Mouse (Mus musculus) testis, adult 2 months (tissue): ENCODE measurements around the gene Tcl1b5. TPM values are rescaled to one million over a fixed set of nuclear protein-coding genes. Genes with fewer than 3 reads are reported as not detected.
"Not testable (repeated sequence)": the region's sequence is repeated elsewhere in the genome, so short reads cannot be mapped to it uniquely, and the experiment has no call there.

ENCODE experiments used
- H3K27ac ChIP-seq: fragments of 200-500 bp; 2 replicates; pipeline ENCODE4 v1.5.1; 2012; ENCODE audit warnings: low read depth, low read length; ENCODE audit not compliant: control insufficient read depth, insufficient read depth
- H3K27me3 ChIP-seq: fragments of 200-500 bp; 2 replicates; pipeline ENCODE4 v1.6.1; 2012; ENCODE audit warnings: mild to moderate bottlenecking, low read length, moderate library complexity; ENCODE audit not compliant: control insufficient read depth, insufficient read depth
- H3K36me3 ChIP-seq: fragments of 200-500 bp; 2 replicates; pipeline ENCODE4 v1.6.1; 2012; ENCODE audit warnings: mild to moderate bottlenecking, low read length; ENCODE audit not compliant: control insufficient read depth, insufficient read depth
- H3K4me1 ChIP-seq: fragments of 200-500 bp; 2 replicates; pipeline ENCODE4 v1.6.1; 2012; ENCODE audit warnings: low read length; ENCODE audit not compliant: control insufficient read depth, insufficient read depth
- H3K4me3 ChIP-seq: fragments of 200-500 bp; 2 replicates; pipeline ENCODE4 v1.5.1; 2012; ENCODE audit warnings: low read depth, mild to moderate bottlenecking, low read length, moderate library complexity, mixed read lengths; ENCODE audit not compliant: control insufficient read depth
- CTCF ChIP-seq: fragments of 200-500 bp; IDR thresholded peaks from 2 replicates; pipeline ENCODE4 v1.5.1; 2012; ENCODE audit warnings: low read depth, mild to moderate bottlenecking, inconsistent platforms, low read length, moderate library complexity; ENCODE audit not compliant: control insufficient read depth, insufficient read depth, insufficient replicate concordance
- POLR2A ChIP-seq: fragments of 200-500 bp; IDR thresholded peaks from 2 replicates; pipeline ENCODE4 v1.6.1; 2012; ENCODE audit warnings: low read depth, mild to moderate bottlenecking, inconsistent platforms, low read length, moderate library complexity; ENCODE audit not compliant: control insufficient read depth
- polyA plus RNA-seq: library from polyadenylated mRNA; depleted of rRNA; stranded (reverse); fragments of >200 nt; gene quantifications from 2 replicates; pipeline ENCODE4 v1.2.3, GENCODE M21; 2012; rRNA removed

The Tcl1b5 gene
- polyA plus RNA-seq, 1 experiment: not detected

- H3K27ac ChIP-seq, H3K4me1 ChIP-seq, H3K4me3 ChIP-seq, H3K36me3 ChIP-seq, H3K27me3 ChIP-seq: not testable (repeated sequence)
Measured at GRCm38 (mm10) chr12:105201657-105202056, 25.5 kb downstream of the Tcl1b5 start, which contains the start of gene Tcl1b4. Gene Tcl1b4, plus strand, starts transcription at chr12:105201957.

- Histone ChIP-seq H3K4me1 (no peaks in the 10 kb centered on the region), H3K4me3 (no peak overlapping the region), H3K27me3 (no peaks in the 10 kb centered on the region), H3K36me3 (no peaks in the 10 kb centered on the region), H3K27ac (no peak overlapping the region)
- TF ChIP-seq CTCF (no peak), POLR2A (no peak)
Measured at GRCm38 (mm10) chr12:105207071-105207470, 30.9 kb downstream of the Tcl1b5 start.

- no peaks in the 10 kb centered on the region for H3K36me3 ChIP-seq
- no peak overlapping the region for H3K27ac ChIP-seq
- H3K4me1 ChIP-seq: no peaks in the 10 kb centered on the region
- H3K4me3 ChIP-seq: no peak overlapping the region
- TF ChIP-seq CTCF (no peak), POLR2A (no peak)
- no peaks in the 10 kb centered on the region for H3K27me3 ChIP-seq
Measured at GRCm38 (mm10) chr12:105208441-105208840, 32.3 kb downstream of the Tcl1b5 start.

- Histone ChIP-seq H3K4me1 (no peaks in the 10 kb centered on the region), H3K36me3 (no peaks in the 10 kb centered on the region), H3K4me3 (no peak overlapping the region), H3K27me3 (no peaks in the 10 kb centered on the region), H3K27ac (no peak overlapping the region)
- no peak for TF ChIP-seq POLR2A
- TF ChIP-seq CTCF: no peak
Measured at GRCm38 (mm10) chr12:105209231-105209630, 33.1 kb downstream of the Tcl1b5 start.

GRCm38 (mm10) chr12:105217101-105217760 is 41.1 kb downstream of the Tcl1b5 start:
- peaks cover 4% of the 10 kb centered on the region; the same call in 1 of the 2 replicates for H3K4me1 ChIP-seq

GRCm38 (mm10) chr12:105222601-105223319 is 46.6 kb downstream of the Tcl1b5 start, which contains the start of gene Tcl1:
Gene Tcl1, minus strand, starts transcription at chr12:105222793.
- no peak for TF ChIP-seq POLR2A
- TF ChIP-seq CTCF: no peak
- Histone ChIP-seq H3K4me1 (peaks cover 9% of the 10 kb centered on the region), H3K36me3 (no peaks in the 10 kb centered on the region), H3K4me3 (no peak within 1 kb of the TSS), H3K27ac (no peak within 1 kb of the TSS), H3K27me3 (no peaks in the 10 kb centered on the region)

More at GRCm38 (mm10) chr12:105217101-105217760, 41.1 kb downstream of the Tcl1b5 start:
- Histone ChIP-seq H3K27ac (no peak overlapping the region), H3K36me3 (no peaks in the 10 kb centered on the region), H3K27me3 (no peaks in the 10 kb centered on the region), H3K4me3 (no peak overlapping the region)
- TF ChIP-seq POLR2A (no peak), CTCF (no peak)

- Histone ChIP-seq H3K4me3 (no peak overlapping the region), H3K27me3 (no peaks in the 10 kb centered on the region), H3K4me1 (peaks cover 9% of the 10 kb centered on the region), H3K36me3 (no peaks in the 10 kb centered on the region), H3K27ac (no peak overlapping the region)
- TF ChIP-seq POLR2A (no peak), CTCF (no peak)
Measured at GRCm38 (mm10) chr12:105224621-105225320, 48.6 kb downstream of the Tcl1b5 start.

Other genes starting within 250 kb of the Tcl1b5 start
- gene Syne3, start 166.5 kb upstream of the Tcl1b5 start, polyA plus RNA-seq: 7.5 and 7.8 TPM in 2 replicates
- 13.8 and 14.2 TPM in 2 replicates for gene Glrx5, start 143.7 kb upstream of the Tcl1b5 start, polyA plus RNA-seq
- gene Tcl1b2, start 30.3 kb upstream of the Tcl1b5 start, polyA plus RNA-seq: 0.23 and 0.52 TPM in 2 replicates
- 0.17 TPM in 1 of 2 replicates, not detected in the other for gene Tcl1b1, start 16.7 kb upstream of the Tcl1b5 start, polyA plus RNA-seq
- not detected in 2 replicates for gene Tcl1b3, start 14.7 kb downstream of the Tcl1b5 start, polyA plus RNA-seq
- 0.33 and 0.53 TPM in 2 replicates for gene Tcl1b4, start 25.6 kb downstream of the Tcl1b5 start, polyA plus RNA-seq
- gene Tcl1, start 46.4 kb downstream of the Tcl1b5 start, polyA plus RNA-seq: 1.1 and 1.8 TPM in 2 replicates
- gene Tunar, start 157.5 kb downstream of the Tcl1b5 start, polyA plus RNA-seq: 0.05 and 0.14 TPM in 2 replicates